Mouse (Mus musculus) v-Abl transformed pro-B cells (cell line): ENCODE data around the gene Rnf4.

Experiments used
- in situ Hi-C, 2 experiments: fragments of 400-800 bp; cut with MboI; formaldehyde crosslinking; loops; one replicate each; pipeline ENCODE4 v1.15.1; 2025; ENCODE audit not compliant: unreplicated experiment in 2 of 2

Gene Rnf4

DNA sequence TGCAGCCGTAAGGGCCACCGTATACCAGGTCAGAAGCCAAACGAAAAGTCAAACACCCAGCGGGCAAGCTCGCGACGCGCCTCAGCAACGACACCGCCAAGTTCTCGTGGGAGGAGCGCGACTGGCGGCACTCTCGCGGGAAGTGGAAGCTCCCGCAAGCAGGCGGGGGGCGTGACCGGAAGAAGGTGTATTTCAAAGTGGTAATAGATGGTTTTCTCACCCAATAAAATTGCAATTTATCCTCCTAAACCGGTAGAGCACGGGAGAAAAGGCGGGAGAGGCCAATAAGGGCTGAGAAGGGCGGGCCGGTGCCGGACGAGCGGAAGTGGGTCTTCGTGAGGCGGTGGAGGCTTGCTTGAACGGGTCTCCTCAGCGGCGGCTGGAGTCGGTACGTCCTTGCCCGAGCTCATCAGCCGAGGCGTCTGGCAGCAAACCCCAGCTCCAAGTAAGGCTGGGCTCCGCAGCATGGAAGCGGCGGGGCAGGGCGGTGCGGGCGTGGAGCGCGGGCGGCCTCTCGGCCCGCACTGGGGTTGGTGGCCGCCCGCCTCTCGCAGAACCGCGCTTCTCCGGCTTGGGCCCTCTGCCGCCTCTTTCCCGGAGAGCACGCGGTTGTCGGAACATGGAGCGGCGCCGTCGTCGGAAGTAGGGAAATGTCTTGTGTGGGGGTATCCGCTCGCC is at the start of gene Rnf4:
Gene Rnf4 (plus strand): TSS at position 193 of the 678 bp plus-strand sequence.
- in situ Hi-C loops = loop anchor here in 1 of 2 experiments (10.0 kb wide), 1 partner anchor 191 kb away; no protein-coding TSS in a partner anchor

DNA sequence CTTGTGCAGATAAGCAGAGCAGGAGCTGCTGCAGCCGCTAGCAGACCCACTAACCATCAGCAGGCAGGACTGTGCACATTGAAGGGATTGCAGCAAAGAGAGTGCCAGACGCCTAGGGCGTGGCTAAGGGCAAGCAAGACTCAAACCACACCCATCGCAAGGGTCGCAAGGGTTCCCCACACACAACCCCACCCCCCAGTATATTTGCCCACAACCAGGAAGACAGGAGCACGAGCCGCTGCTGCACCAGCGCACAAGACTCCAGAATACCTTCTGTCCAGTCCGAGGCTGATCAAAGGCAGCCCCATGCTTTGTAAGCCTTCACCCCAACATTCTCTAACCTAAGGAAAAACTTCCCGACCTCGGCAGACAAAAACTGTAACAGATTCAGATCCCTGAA is 49.6 kb upstream of the Rnf4 start:
- in situ Hi-C loops = loop anchor here in 1 of 2 experiments (25.0 kb wide), 1 partner anchor 751 kb away; the partner anchor contains the start of gene Hgfac

DNA sequence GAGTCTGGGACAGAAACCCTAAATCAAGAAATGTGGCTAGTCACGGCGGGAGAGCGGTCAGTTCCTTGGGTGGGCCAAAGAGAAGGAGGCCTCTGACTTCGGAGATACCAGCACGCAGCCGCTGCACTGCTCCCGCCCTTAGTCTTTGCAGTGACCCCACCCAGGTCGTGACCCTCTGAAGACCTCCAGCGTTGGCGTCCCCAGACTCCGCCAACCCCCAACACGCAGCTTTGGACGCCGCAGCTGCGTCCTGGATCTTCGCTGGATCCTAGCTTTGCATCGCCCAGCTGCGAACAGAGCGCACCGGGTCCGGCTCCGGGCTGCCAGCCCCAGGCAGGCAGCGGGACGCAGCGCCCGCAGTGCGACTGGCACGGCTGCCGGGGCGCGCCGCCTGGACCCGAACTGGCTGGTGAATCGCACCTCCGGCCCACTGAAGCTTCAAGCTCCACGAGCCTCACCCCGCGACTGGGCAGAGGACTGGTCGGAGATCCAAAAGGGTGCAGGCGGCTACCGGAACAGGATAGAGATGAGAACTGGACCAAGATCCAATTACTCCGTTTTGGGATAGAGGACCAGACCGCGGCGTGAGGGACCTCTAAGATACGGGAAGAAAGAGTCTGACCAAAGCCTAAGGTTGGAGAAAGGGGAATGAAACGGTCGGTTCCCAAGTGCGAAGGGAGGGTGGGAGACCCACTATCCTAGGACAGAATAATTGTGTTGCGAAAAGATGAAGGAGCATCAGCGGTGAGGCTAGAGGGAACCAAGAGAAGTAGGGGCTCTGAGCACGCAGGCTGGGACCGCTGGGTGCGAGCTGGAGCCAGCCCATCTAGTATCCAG is 48.9 kb upstream of the Rnf4 start:
- in situ Hi-C loops = loop anchor here in 1 of 2 experiments (25.0 kb wide), 1 partner anchor 750 kb away; the partner anchor contains the start of gene Hgfac

DNA sequence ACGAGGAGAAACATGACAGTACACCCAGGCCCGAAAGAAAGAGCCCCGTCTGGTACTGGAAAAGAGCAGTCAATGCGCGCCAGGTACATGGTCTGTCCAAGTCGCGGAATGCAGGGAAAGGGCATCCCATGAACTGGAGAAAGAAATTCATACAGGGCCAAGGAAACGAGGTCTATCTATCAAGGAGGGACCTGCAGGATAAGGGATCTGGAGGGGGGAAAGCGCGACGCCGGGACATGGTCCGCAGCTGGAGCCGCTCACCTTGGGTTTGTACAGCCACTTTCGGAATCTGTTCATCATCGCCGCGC is 48.3 kb upstream of the Rnf4 start:
- in situ Hi-C loops = loop anchor here in 1 of 2 experiments (25.0 kb wide), 1 partner anchor 750 kb away; the partner anchor contains the start of gene Hgfac

DNA sequence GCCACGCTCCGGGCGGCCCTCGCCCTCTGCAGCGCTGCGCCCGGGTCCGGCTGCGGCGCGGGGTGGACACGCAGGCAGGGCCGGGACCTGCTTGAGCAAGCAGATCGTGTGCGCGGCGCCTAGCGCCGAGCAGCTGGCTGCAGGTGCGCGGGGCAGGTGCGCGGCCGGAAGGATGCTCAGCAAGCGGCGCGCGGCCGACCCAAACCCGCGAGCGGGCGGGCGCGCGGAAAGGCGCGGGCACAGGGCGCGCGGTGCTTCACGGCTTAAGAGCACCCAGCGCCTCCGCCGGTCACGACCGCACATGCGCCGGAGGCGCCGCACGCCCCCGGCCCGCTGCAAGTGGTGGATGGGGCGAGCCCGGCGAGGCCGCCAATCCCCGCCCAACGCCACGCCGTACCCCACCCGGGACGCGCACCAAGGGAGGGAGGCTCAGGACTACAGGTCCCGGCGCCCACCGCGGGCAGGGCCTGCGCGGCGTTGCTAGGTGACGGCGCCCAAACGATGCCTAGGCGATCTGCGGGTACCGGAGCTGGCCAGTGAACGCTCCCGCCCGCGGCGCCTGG is 47.9 kb upstream of the Rnf4 start, which contains the start of the genes Zfyve28 and Cfap99:
Gene Zfyve28 (minus strand): TSS at position 296 of the 563 bp plus-strand sequence.
Gene Cfap99 (plus strand): TSS at position 447 of the 563 bp plus-strand sequence.
- in situ Hi-C loops = loop anchor here in 1 of 2 experiments (25.0 kb wide), 1 partner anchor 749 kb away; the partner anchor contains the start of gene Hgfac

DNA sequence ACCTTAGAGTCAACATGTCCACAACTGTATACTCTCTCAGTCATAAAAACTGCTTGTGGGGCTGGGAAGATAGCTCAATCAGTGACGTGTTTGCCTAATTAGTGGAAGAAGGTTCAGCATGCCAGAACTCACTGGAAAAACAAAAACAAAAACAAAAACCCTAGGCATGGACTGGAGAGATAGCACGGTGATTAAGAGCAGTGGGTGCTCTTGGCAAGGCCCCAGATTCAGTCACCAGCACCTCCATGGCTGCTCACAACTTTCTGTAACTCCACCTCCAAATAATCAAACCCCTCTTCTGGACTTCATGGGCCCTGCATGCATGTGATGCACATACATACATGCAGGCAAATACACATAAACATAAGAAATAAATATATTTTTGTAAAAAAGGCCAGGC is 46.8 kb upstream of the Rnf4 start:
- in situ Hi-C loops = loop anchor here in 1 of 2 experiments (25.0 kb wide), 1 partner anchor 748 kb away; the partner anchor contains the start of gene Hgfac

DNA sequence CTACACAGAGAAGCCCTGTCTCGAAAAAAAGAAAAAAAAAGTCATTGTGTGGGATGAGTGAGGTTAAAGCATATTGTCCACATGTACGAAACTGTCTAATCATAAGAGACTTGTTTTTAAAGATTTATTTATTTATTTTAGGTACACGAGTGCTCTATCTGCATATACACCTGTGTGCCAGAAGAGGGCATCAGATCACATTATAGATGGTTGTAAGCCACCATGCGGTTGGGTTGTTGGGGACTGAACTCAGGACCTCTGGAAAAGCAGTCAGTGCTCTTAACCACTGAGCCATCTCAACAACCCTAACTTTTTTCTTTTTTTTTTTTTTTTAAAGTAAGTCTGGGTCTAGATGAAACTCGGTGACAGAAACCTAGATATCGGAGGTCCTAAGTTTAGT is 42.7 kb upstream of the Rnf4 start:
- in situ Hi-C loops = loop anchor here (5.0 to 25.0 kb wide), 3 partner anchors 351 to 744 kb away; partner anchors contain the start of gene Hgfac (in 1 of the 2)

DNA sequence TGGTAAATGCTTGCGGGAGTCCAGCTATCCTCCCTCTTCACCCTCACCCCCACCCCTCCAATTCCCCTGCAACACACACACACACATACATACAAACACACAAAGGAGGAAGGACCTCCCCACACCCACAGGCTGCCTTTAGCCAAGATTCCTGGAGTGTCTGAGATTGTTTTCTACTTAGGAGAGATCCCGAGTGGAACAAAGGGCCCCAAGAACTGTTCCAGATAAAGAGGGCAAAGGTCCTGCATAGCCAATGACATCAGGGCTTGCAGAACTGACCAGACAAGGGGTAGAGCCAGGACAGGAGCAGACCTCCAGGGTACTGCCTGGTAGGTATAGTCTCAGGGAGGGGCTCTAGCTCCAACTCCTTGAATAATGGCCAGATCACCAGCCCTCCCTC is 41.4 kb upstream of the Rnf4 start:
- in situ Hi-C loops = loop anchor here (5.0 to 25.0 kb wide), 3 partner anchors 350 to 743 kb away; partner anchors contain the start of gene Hgfac (in 1 of the 2)

DNA sequence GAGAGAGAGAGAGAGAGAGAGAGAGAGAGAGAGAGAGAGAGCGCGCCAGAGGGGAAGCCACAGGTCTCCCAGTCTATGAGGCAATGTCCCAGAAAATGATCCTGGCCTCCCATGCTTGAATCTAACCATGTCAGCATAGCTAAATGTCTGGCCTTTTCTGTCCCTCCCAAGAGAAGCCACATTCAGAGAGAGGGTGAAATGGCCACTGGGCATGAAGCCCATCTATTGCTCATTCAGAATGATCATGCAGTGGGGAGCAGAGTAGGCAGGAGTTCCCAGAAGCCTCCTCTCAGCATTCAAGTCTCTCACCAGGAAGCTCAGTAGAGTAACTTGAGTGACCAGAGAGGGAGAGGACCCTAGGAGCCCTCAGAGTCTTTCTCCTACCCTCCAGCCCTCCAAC is 40.9 kb upstream of the Rnf4 start:
- in situ Hi-C loops = loop anchor here (10.0 to 25.0 kb wide), 2 partner anchors 350 to 742 kb away; partner anchors contain the start of gene Hgfac (in 1 of the 2)

DNA sequence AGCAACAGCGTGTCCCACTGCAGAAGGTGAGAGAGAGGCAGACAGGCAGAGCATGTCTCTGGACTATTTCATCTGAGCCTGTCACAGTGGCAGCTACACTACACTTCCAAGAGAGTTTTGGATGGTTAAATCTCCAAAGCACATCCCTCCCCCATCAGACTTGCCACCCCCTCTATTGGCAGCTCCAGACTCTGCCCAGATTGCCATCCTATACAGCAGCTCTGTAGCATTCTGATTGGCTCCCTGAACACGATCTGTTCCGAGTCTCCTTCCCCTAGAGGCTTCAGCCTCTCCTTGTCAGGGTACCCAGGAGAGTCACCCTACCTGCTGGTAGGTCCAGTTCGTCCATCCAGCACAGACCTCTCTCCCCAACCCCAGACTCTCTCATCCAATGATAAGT is 38.0 kb upstream of the Rnf4 start:
- in situ Hi-C loops = loop anchor here (10.0 to 25.0 kb wide), 2 partner anchors 347 to 739 kb away; partner anchors contain the start of gene Hgfac (in 1 of the 2)

DNA sequence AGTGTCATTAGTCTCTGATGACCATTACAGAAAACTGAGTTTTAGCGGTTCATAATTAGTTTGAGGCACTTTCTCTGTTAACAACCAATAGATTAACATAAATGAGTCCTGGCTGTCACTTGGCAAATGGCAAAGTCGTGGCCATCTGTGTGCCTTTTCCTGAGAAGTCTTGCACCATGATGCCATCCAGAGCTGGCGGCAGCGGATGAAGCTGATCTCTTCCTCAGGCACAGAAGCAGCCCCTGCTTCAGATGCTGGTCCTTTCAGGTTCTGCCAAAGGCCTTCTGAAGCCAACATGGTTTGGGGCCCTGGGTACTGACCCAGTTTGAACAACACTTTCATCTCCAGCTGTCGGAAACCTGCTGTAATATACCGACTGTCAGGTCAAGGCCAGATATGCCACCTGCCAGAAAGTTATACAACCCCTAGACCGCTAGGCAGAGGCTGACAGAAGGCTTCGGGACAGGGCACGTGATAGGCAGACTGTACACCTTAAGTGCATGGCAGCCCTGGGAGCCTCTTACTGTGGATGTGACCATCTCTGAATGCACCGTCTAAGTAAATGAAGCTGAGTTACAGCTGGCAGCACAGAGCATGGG is 37.1 kb upstream of the Rnf4 start:
- in situ Hi-C loops = loop anchor here (10.0 to 25.0 kb wide), 2 partner anchors 346 to 738 kb away; partner anchors contain the start of gene Hgfac (in 1 of the 2)

DNA sequence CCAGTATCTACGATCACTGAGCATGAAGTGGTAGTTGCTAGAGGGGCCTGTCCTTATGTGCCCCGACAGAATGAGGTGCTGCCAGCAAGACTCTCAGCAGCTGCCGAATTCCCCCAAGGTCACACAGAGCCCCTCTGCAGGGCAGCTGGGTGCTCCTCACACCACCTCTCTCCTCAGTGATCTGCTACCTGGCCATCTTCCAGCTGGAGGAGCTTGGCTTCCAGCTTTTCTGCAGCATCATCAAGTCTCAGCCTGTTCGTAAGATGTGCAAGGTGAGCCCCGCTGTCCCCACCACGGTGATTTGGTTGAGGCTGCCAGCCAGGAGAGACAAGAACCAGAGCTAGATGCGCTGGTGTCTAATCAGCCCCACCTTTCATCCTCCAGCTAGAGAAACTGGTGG is 33.7 kb upstream of the Rnf4 start:
- in situ Hi-C loops = no loop called here

DNA sequence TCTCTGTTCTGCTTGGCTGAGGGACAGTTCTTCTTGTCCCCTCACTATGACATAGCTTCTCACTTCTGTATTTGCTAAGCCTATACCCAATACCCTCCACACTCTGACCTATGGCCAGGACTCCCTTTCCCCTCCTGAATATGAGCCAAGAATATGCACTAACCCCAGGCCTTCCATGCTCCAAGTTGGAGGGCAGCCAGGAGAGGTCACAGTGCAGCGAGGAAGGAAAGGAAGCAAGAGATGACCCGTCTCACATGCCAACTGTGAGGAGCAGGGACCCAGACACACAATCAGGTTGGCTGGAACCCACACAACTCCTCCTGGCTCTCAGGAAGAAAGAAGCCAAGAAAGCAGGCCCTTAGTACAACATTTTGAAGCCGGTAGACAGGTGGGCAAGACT is 27.1 kb upstream of the Rnf4 start:
- in situ Hi-C loops = no loop called here

DNA sequence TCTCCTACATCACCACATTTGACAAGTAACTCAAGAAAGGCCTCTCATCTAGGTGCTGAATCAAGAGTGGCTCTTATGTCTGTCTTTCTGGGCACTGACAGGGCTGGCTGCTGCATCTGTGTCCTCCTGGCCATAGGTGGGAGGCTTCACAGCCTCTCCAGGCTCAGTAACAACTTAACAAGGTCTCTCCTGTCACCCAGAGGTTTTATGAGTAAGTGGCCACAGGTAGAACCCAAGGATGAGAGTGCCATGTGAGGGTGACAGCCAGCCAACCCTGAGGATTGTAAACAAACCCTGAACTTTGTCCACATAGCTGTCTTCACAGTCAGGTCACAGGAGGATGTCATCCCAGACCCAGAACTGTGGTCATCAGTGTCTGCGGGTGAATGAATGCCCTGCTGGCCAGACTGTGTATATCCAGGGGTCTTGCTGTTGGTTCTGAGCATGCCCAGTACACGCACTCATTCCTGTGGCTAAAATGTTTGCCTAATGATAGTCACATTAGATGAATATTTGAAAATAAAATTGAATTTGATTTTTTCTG is 16.5 kb upstream of the Rnf4 start:
- in situ Hi-C loops = no loop called here

DNA sequence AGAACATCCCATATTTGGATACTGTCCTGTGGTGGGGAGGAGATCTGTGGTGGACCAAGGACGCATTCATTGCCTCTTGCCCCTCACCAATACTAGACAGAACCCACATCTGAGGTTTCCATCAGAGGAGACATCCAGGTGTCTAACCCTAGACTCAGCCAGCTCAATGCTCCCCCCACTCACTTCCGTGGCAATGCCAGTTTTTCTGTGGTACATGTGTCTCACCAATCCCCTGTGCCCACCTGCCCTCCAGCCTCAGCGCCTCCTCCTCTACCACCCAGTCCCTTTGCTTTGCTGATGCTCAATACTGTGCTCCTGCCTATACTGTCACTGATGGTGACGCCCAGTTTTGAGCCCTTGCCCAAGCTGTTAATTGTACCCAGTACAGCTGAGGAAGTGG is 14.9 kb upstream of the Rnf4 start:
- in situ Hi-C loops = no loop called here

DNA sequence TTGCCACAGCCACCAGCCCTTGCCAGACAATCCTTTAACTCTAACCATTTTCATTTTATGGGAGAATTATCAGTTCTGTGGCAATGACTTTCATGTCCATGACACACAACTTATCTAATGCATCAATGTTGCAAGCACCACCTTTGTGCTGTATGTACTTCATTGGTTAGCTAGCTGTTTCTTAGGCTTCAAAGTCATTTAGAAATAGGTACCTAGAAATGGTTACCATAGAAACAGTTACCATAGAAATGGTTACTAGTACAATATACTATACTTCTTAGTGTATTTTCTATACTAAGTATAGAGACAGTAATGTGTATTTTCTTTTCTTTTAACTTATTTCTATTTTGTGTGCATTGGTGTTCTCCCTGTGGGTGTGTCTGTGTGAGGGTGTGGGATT is 10.8 kb upstream of the Rnf4 start:
- in situ Hi-C loops = no loop called here

DNA sequence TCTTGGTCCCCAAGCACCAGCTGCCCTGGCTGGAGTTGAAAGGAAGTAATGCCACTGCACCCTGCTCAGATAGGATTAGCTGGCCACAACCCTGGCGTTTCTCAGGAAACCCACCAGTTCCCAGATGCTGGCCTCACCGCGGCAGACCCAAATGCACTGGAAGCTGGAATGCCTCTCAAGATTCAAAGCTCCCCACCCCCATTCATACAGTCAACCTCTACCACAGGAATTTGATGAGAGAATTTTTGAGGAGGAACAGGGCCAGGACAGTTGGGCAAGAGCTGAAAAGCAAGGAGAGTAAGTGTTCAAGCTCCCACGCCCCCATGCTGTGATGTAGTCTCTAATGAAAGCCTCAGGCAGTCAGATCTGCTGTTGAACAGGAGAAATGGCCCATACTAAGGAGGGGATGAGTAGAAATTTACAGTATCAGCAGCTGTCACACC is 9.8 kb upstream of the Rnf4 start:
- in situ Hi-C loops = no loop called here

DNA sequence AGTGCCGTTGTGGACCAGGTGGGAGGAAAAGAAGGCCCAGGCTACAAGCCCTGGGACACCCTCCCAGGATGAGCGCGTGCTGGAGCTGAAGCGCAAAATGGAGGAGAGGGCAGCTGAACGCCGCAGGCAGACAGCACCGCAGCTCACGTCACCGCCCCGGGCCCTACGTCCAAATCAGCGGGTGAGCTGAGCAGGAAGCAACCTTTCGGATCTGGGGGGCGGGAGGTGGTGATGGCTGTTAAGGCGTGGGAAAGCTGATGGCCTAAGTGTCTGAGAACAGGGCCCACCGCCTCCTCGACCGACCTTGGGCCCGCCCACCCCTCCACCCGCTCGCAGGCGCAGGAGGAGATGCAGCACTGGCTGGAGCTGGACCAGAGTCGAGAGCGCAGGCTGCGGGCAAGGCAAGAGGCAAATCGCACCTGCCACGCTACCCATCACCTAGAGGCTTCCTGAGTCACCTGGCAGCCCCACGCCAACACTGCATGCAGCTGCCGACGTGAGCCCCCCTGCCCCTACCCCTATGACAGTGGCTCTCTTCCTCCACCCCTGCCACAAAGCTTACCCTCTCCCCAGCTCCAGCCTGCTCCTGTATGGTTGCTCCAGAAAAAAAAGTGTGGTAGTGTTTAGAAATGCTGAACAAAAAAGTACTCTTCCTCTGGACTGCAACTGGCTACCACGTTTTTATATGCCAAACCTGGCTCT is 9.1 kb upstream of the Rnf4 start:
- in situ Hi-C loops = no loop called here

DNA sequence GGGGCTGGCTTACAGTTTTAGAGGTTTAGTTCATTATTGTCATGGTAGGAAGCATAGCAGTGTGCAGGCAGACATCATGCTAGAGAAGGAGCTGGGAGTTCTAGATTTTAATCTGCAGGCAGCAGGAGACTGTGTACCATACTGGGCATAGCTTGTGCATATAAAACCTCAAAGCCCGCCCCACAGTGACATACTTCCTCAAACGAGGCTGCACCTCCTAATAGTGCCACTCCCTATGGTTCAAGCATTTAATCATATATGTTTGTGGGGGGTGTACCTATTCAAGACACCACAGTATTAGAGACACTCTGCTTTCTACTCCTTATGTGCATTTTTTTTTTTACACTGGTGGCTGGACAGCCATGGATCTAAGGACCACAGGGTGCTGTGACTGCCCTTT is 6.0 kb upstream of the Rnf4 start:
- in situ Hi-C loops = loop anchor here in 1 of 2 experiments (10.0 kb wide), 1 partner anchor 185 kb away; no protein-coding TSS in a partner anchor
